Mouse (Mus musculus): ENCODE results near the gene Gm20479. TPM values are rescaled to one million over a fixed set of nuclear protein-coding genes. Genes with fewer than 3 reads are reported as not detected.

The Gm20479 gene
- polyA plus RNA-seq, 1 experiment from 2014 or later: 0.80 TPM

DNA sequence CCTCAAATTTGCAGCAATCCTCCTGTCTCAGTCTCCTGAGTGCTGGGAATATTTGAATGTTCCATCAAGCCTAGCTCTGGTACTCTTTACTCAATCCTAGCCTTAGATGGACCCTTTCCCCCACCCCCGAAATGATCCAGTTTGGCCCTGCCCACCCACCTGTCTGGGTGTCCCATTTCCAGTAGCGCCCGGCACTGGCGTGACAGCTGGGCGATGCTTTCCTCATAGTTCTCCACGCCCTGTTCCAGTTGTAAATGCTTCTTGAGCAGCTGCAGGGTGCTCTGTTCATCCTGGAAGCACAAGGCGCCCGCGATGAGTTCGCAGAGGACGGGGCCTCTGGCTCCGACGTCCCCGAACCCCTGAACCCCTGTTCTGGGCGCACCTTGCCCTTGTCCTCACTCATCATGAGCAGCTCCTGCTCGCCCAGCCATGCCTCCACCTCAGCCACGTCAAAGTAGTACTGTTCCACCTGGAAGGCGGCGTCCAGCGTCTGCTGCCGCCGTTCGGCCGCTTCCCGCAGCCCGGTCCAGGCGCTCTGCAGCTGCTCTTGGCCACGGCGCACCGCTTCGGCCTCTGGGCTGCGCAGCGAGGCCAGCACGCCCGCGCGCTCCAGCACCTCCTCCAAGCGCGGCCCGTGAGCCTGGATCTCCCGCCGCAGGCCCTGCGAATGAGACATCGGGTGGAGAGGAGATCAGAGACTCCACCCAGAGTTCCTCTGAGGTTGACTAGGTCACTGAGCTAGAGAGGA is 14.7 kb upstream of the Gm20479 start:
- WGBS: 3% methylated on average over 44 of the region's 44 CpGs
- Histone ChIP-seq H3K36me3 (ENCODE audit: insufficient read depth, low read length) (no peaks in the 10 kb centered on the region), H3K27me3 (ENCODE audit: insufficient read depth, low read length) (peaks cover 95% of the 10 kb centered on the region), H3K9me3 (ENCODE audit: low read length) (peaks cover 8% of the 10 kb centered on the region), H3K27ac (ENCODE audit: low read length) (no peak overlapping the region), H3K4me3 (ENCODE audit: low read length) (peak overlapping the region; percentile 2), H3K4me1 (ENCODE audit: insufficient read depth, low read length) (no peaks in the 10 kb centered on the region), H3K9ac (replicated peaks; ENCODE audit: low read length) (no peak overlapping the region), H3K4me2 (replicated peaks; ENCODE audit: low read depth, low read length) (peak overlapping the region; percentile 13)
- peak; percentile 17; the same call in 1 of the 2 replicates for ATAC-seq (ENCODE audit: low FRiP score, low TSS enrichment)

DNA sequence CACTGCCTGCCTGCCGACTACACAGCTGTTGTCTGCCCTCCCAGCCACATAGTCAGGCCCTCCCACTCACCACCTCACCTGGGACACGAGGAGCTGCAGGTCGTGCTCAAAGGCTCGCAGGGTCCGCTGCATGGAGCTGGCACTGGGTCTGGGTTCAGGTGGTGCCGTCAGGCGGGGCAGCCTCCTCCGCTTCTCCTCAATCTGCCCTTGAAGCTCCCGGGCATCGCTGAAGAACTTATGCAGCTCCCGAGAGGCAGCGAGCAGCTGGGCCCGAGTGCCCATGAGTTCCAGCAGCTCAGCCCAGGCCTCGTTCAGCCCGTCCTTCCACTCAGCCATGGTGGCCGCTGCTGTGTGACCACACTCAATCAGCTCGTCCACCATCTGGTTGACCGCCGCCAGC is 11.9 kb upstream of the Gm20479 start:
- peaks cover 4% of the 10 kb centered on the region for H3K4me1 ChIP-seq (ENCODE audit: insufficient read depth, low read length)
- peaks cover 99% of the 10 kb centered on the region for H3K27me3 ChIP-seq (ENCODE audit: insufficient read depth, low read length)
- H3K4me2 ChIP-seq (replicated peaks; ENCODE audit: low read depth, low read length): no peak overlapping the region
- H3K9ac ChIP-seq (replicated peaks; ENCODE audit: low read length): no peak overlapping the region
- no peaks in the 10 kb centered on the region for H3K36me3 ChIP-seq (ENCODE audit: insufficient read depth, low read length)
- no peak overlapping the region for H3K4me3 ChIP-seq (ENCODE audit: low read length)
- peaks cover 8% of the 10 kb centered on the region for H3K9me3 ChIP-seq (ENCODE audit: low read length)
- 75% methylated on average over 19 of the region's 19 CpGs for WGBS
- no peak for ATAC-seq (ENCODE audit: low FRiP score, low TSS enrichment)
- H3K27ac ChIP-seq (ENCODE audit: low read length): no peak overlapping the region

GRCm38 (mm10) chr7:27367976-27368375 is 10.8 kb upstream of the Gm20479 start:
- Histone ChIP-seq H3K4me3 (ENCODE audit: low read length) (peak overlapping the region; percentile 22), H3K9ac (replicated peaks; ENCODE audit: low read length) (no peak overlapping the region), H3K27ac (ENCODE audit: low read length) (no peak overlapping the region), H3K4me1 (ENCODE audit: insufficient read depth, low read length) (peaks cover 7% of the 10 kb centered on the region), H3K27me3 (ENCODE audit: insufficient read depth, low read length) (peaks cover 99% of the 10 kb centered on the region), H3K36me3 (ENCODE audit: insufficient read depth, low read length) (no peaks in the 10 kb centered on the region), H3K9me3 (ENCODE audit: low read length) (peaks cover 8% of the 10 kb centered on the region), H3K4me2 (replicated peaks; ENCODE audit: low read depth, low read length) (peak overlapping the region; percentile 39)
- ATAC-seq (ENCODE audit: low FRiP score, low TSS enrichment): 0 out of 2 replicates have a peak, but pooled peaks have one; percentile 1
- WGBS: 16% methylated on average over 11 of the region's 11 CpGs

DNA sequence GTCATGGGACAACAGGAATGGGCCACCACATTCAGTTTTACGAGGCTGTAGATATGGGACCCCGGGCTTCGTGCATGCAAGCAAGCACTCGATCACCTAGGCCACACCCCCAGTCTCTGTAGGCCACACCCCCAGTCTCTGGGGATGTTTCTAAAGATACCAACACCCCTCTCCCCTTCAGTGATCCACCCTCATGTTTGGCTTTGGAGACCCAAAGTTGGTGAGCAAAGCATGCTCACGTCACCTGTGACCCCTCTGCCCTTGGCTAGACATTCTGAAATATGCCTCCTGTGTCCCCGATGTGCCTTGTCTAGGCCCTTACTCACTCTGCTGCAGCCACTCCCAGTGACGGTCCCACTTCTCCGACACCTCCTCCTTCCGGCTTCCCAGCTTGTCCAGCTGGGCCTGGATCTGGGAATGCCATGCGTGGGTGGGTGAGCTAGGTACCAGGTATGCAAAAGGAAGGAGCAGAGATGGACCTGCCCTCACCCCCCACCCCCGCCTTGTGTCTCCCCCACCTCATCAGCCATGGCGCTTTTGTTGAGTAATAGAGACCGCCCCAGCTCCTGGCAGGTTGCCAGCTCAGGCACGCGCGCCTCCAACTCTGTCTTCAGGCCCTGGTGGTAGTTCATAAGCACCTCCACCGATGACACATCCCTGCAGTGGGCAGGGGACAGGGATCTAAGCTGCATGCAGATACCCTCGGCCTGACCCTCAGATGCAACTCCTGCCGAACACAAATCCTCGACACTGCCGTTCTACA is 9.0 kb upstream of the Gm20479 start:
- Histone ChIP-seq H3K9me3 (ENCODE audit: low read length) (peaks cover 8% of the 10 kb centered on the region), H3K27ac (ENCODE audit: low read length) (no peak overlapping the region), H3K4me2 (replicated peaks; ENCODE audit: low read depth, low read length) (no peak overlapping the region), H3K36me3 (ENCODE audit: insufficient read depth, low read length) (no peaks in the 10 kb centered on the region), H3K9ac (replicated peaks; ENCODE audit: low read length) (no peak overlapping the region), H3K4me3 (ENCODE audit: low read length) (no peak overlapping the region), H3K4me1 (ENCODE audit: insufficient read depth, low read length) (peaks cover 7% of the 10 kb centered on the region), H3K27me3 (ENCODE audit: insufficient read depth, low read length) (peaks cover 90% of the 10 kb centered on the region)
- 34% methylated on average over 21 of the region's 21 CpGs for WGBS
- no peak for ATAC-seq (ENCODE audit: low FRiP score, low TSS enrichment)

DNA sequence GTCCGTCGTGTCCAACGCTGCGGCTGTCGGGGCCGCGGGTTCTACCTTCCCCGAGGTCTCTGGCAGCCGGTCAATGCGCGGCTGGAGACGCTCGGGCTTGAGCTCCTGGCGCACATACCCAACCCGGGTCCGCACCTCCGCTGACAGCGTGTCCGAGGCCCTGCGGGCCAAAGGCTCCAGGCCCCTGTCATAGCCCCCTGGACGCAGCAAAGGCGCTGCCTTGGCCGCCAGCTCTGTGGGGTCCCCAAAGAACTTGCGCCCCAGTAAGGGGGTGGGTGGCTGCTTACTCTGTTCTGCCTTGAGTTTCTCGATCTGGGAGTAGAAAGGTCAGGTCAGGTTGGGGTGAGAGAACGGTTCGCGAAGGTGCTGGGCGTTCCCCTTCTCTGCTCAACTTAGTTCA is 7.2 kb upstream of the Gm20479 start:
- peak overlapping the region; percentile 32 for H3K4me2 ChIP-seq (replicated peaks; ENCODE audit: low read depth, low read length)
- WGBS: 2% methylated on average over 29 of the region's 29 CpGs
- H3K36me3 ChIP-seq (ENCODE audit: insufficient read depth, low read length): no peaks in the 10 kb centered on the region
- no peaks in the 10 kb centered on the region for H3K9me3 ChIP-seq (ENCODE audit: low read length)
- peaks cover 72% of the 10 kb centered on the region for H3K27me3 ChIP-seq (ENCODE audit: insufficient read depth, low read length)
- no peak for ATAC-seq (ENCODE audit: low FRiP score, low TSS enrichment)
- H3K4me1 ChIP-seq (ENCODE audit: insufficient read depth, low read length): peaks cover 13% of the 10 kb centered on the region
- H3K9ac ChIP-seq (replicated peaks; ENCODE audit: low read length): no peak overlapping the region
- no peak overlapping the region for H3K27ac ChIP-seq (ENCODE audit: low read length)
- peak overlapping the region; percentile 11 for H3K4me3 ChIP-seq (ENCODE audit: low read length)

- peak; percentile 94 for ATAC-seq (ENCODE audit: low FRiP score, low TSS enrichment)
- peak overlapping the region; percentile 60 for H3K4me3 ChIP-seq (ENCODE audit: low read length)
- H3K27me3 ChIP-seq (ENCODE audit: insufficient read depth, low read length): peaks cover 42% of the 10 kb centered on the region
- peak overlapping the region; percentile 89 for H3K4me2 ChIP-seq (replicated peaks; ENCODE audit: low read depth, low read length)
- no peak overlapping the region for H3K27ac ChIP-seq (ENCODE audit: low read length)
- peak overlapping the region; percentile 69 for H3K9ac ChIP-seq (replicated peaks; ENCODE audit: low read length)
- under 1% methylated on average over 52 of the region's 52 CpGs for WGBS
- peaks cover 26% of the 10 kb centered on the region for H3K4me1 ChIP-seq (ENCODE audit: insufficient read depth, low read length)
- H3K36me3 ChIP-seq (ENCODE audit: insufficient read depth, low read length): no peaks in the 10 kb centered on the region
- no peaks in the 10 kb centered on the region for H3K9me3 ChIP-seq (ENCODE audit: low read length)
Measured at GRCm38 (mm10) chr7:27361283-27361946, 4.2 kb upstream of the Gm20479 start.

- Histone ChIP-seq H3K4me2 (replicated peaks; ENCODE audit: low read depth, low read length) (peak overlapping the region; percentile 89), H3K9me3 (ENCODE audit: low read length) (no peaks in the 10 kb centered on the region), H3K27ac (ENCODE audit: low read length) (no peak overlapping the region), H3K36me3 (ENCODE audit: insufficient read depth, low read length) (no peaks in the 10 kb centered on the region), H3K9ac (replicated peaks; ENCODE audit: low read length) (no peak overlapping the region), H3K27me3 (ENCODE audit: insufficient read depth, low read length) (peaks cover 36% of the 10 kb centered on the region), H3K4me3 (ENCODE audit: low read length) (peak overlapping the region; percentile 35), H3K4me1 (ENCODE audit: insufficient read depth, low read length) (peaks cover 29% of the 10 kb centered on the region)
- WGBS: 53% methylated on average over 6 of the region's 6 CpGs
- ATAC-seq (ENCODE audit: low FRiP score, low TSS enrichment): no peak
Measured at GRCm38 (mm10) chr7:27360749-27361148, 3.5 kb upstream of the Gm20479 start.

- Histone ChIP-seq H3K27me3 (ENCODE audit: insufficient read depth, low read length) (peaks cover 26% of the 10 kb centered on the region), H3K4me1 (ENCODE audit: insufficient read depth, low read length) (peaks cover 34% of the 10 kb centered on the region), H3K9ac (replicated peaks; ENCODE audit: low read length) (no peak overlapping the region), H3K4me3 (ENCODE audit: low read length) (no peak overlapping the region), H3K36me3 (ENCODE audit: insufficient read depth, low read length) (no peaks in the 10 kb centered on the region), H3K9me3 (ENCODE audit: low read length) (no peaks in the 10 kb centered on the region), H3K4me2 (replicated peaks; ENCODE audit: low read depth, low read length) (no peak overlapping the region), H3K27ac (ENCODE audit: low read length) (no peak overlapping the region)
- WGBS: 87% methylated on average over 9 of the region's 9 CpGs
- ATAC-seq (ENCODE audit: low FRiP score, low TSS enrichment): no peak
Measured at GRCm38 (mm10) chr7:27359706-27360358, 2.6 kb upstream of the Gm20479 start.

DNA sequence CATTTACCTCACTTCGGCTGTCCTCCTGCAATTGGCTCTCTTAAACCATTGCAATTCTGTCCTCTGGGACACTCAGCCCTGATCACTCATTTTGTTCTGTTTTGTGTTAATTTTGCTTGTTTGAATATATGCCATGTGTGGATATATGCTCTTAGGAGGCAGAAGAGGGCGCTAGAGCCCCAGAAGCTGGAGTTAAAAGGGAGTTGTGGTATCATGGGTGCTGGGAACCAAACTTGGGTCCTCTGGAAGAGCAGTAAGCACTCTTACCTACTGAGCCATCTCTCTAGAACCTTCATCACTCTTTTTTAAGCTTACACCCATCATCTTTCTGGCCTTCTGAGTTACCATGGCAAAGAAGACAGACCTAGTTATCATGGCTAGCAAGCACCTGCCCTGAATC is 1.9 kb upstream of the Gm20479 start:
- 64% methylated on average over 2 of the region's 2 CpGs for WGBS
- no peak overlapping the region for H3K27ac ChIP-seq (ENCODE audit: low read length)
- peaks cover 36% of the 10 kb centered on the region for H3K4me1 ChIP-seq (ENCODE audit: insufficient read depth, low read length)
- no peaks in the 10 kb centered on the region for H3K9me3 ChIP-seq (ENCODE audit: low read length)
- no peaks in the 10 kb centered on the region for H3K36me3 ChIP-seq (ENCODE audit: insufficient read depth, low read length)
- no peak for ATAC-seq (ENCODE audit: low FRiP score, low TSS enrichment)
- peaks cover 20% of the 10 kb centered on the region for H3K27me3 ChIP-seq (ENCODE audit: insufficient read depth, low read length)
- H3K9ac ChIP-seq (replicated peaks; ENCODE audit: low read length): no peak overlapping the region
- no peak overlapping the region for H3K4me2 ChIP-seq (replicated peaks; ENCODE audit: low read depth, low read length)
- H3K4me3 ChIP-seq (ENCODE audit: low read length): no peak overlapping the region
